Mouse (Mus musculus) Patski (cell line): Measurements from ENCODE around the gene Krtap4-8. TPM values are rescaled to one million over a fixed set of nuclear protein-coding genes. Genes with fewer than 3 reads are reported as not detected.
"Not testable (repeated sequence)": the region's sequence is repeated elsewhere in the genome, so short reads cannot be mapped to it uniquely, and the experiment has no call there.

Source experiments
- ATAC-seq: fragments of 100-300 bp; one replicate; pipeline ENCODE4 v1.8.0; 2021
- CTCF ChIA-PET: fragments of 350-600 bp; sonication (Branson Sonifier 250); formaldehyde crosslinking; loops from one replicate; lab custom pipeline; 2022; ENCODE audit warnings: inconsistent platforms; lab: Charles Lee
- POLR2A ChIA-PET: fragments of 350-600 bp; sonication (Branson Sonifier 250); formaldehyde crosslinking; loops from one replicate; lab custom pipeline; 2022; ENCODE audit warnings: antibody characterized with exemption, inconsistent platforms; lab: Charles Lee
- DNase-seq: peaks from one replicate; pipeline ENCODE4 v3.0.0-alpha.2; 2011; ENCODE audit warnings: low read depth, low spot score
- H3K27me3 ChIP-seq: fragments of 371-371 bp; one replicate; pipeline ENCODE4 v1.5.1; 2021
- CTCF ChIP-seq: fragments of 100-300 bp; IDR thresholded peaks from one replicate; pipeline ENCODE4 v1.5.1; 2021
- in situ Hi-C: fragments of 300-500 bp; cut with MboI; formaldehyde crosslinking; loops from 3 replicates; pipeline ENCODE4 v1.11.1; 2018; ENCODE audit warnings: low pct_unique_long_range_greater_than_20kb, mixed read lengths
- polyA plus RNA-seq: library from polyadenylated mRNA; unstranded; gene quantifications from one replicate; pipeline ENCODE4 v1.2.3, GENCODE M21; 2021

Krtap4-8 gene
- 0.06 TPM for polyA plus RNA-seq

- no peaks in the 10 kb centered on the region for H3K27me3 ChIP-seq
- no peak for TF ChIP-seq CTCF
- CTCF ChIA-PET = no interaction called here
- POLR2A ChIA-PET = no interaction called here
- DNase-seq = no peak
- in situ Hi-C loops = no loop called here
- ATAC-seq = no peak
These were observed at the start of gene Krtap4-8 for GRCm38 (mm10) chr11:99780604-99781003. TSS of gene Krtap4-8 (minus strand) at chr11:99780704.

- POLR2A ChIA-PET, CTCF ChIA-PET: not testable (repeated sequence)
These were observed 35.1 kb upstream of the Krtap4-8 start, which contains the start of gene Gm11564 for GRCm38 (mm10) chr11:99815566-99815965. TSS of gene Gm11564 (minus strand) at chr11:99815666.

GRCm38 (mm10) chr11:99809792-99810191 is 29.3 kb upstream of the Krtap4-8 start, which contains the start of gene Krtap4-13:
TSS of gene Krtap4-13 (minus strand) at chr11:99809892.
- H3K27me3 ChIP-seq, CTCF ChIA-PET, DNase-seq, ATAC-seq, POLR2A ChIA-PET, in situ Hi-C loops: not testable (repeated sequence)

More at GRCm38 (mm10) chr11:99815566-99815965, 35.1 kb upstream of the Krtap4-8 start, which contains the start of gene Gm11564:
- DNase-seq, ATAC-seq, H3K27me3 ChIP-seq, in situ Hi-C loops: not testable (repeated sequence)

- CTCF ChIA-PET, ATAC-seq, POLR2A ChIA-PET, in situ Hi-C loops, H3K27me3 ChIP-seq, DNase-seq: not testable (repeated sequence)
These were observed 23.8 kb upstream of the Krtap4-8 start, which contains the start of gene Gm11554 for GRCm38 (mm10) chr11:99804346-99804745. TSS of gene Gm11554 (minus strand) at chr11:99804446.

- POLR2A ChIA-PET, DNase-seq, H3K27me3 ChIP-seq, ATAC-seq, in situ Hi-C loops, CTCF ChIA-PET: not testable (repeated sequence)
These were observed 18.3 kb upstream of the Krtap4-8 start, which contains the start of gene Gm11569 for GRCm38 (mm10) chr11:99798832-99799231. TSS of gene Gm11569 (minus strand) at chr11:99798932.

- ChIA-PET CTCF (no interaction called here), POLR2A (no interaction called here)
- no peaks in the 10 kb centered on the region for H3K27me3 ChIP-seq
- no peak for TF ChIP-seq CTCF
- DNase-seq = no peak
- ATAC-seq = no peak
- in situ Hi-C loops = no loop called here
These were observed 12.9 kb upstream of the Krtap4-8 start, which contains the start of gene Gm11596 for GRCm38 (mm10) chr11:99793367-99793766. TSS of gene Gm11596 (minus strand) at chr11:99793467.

- ATAC-seq, H3K27me3 ChIP-seq, CTCF ChIA-PET, DNase-seq, in situ Hi-C loops, POLR2A ChIA-PET: not testable (repeated sequence)
These were observed 4.4 kb upstream of the Krtap4-8 start, which contains the start of gene Krtap4-9 for GRCm38 (mm10) chr11:99784900-99785299. TSS of gene Krtap4-9 (plus strand) at chr11:99785200.

- ATAC-seq (no peak), DNase-seq (no peak)
- in situ Hi-C loops = loop anchor here (10.0 kb wide), 1 partner anchor 56 kb away; the partner anchor contains the start of gene 2300003K06Rik
- ChIA-PET CTCF (no interaction called here), POLR2A (no interaction called here)
- no peaks in the 10 kb centered on the region for H3K27me3 ChIP-seq
- TF ChIP-seq CTCF = no peak
These were observed 2.1 kb downstream of the Krtap4-8 start for GRCm38 (mm10) chr11:99778401-99778800.

GRCm38 (mm10) chr11:99772813-99773212 is 7.7 kb downstream of the Krtap4-8 start, which contains the start of gene Gm11595:
TSS of gene Gm11595 (minus strand) at chr11:99772913.
- H3K27me3 ChIP-seq, ATAC-seq, POLR2A ChIA-PET, DNase-seq, CTCF ChIA-PET: not testable (repeated sequence)
- in situ Hi-C loops = loop anchor here (10.0 to 25.0 kb wide), 2 partner anchors 62 to 286 kb away; partner anchors contain the start of genes 2300003K06Rik and Krt23

GRCm38 (mm10) chr11:99768410-99768809 is 12.1 kb downstream of the Krtap4-8 start:
- TF ChIP-seq CTCF = no peak
- ChIA-PET POLR2A (no interaction called here), CTCF (no interaction called here)
- DNase-seq = peak; percentile 68
- in situ Hi-C loops = loop anchor here (5.0 to 25.0 kb wide), 3 partner anchors 76 to 281 kb away; partner anchors contain the start of genes Gm14190, Krt23, Krtap1-4 and Krtap1-5
- no peaks in the 10 kb centered on the region for H3K27me3 ChIP-seq
- peak; percentile 92 for ATAC-seq

GRCm38 (mm10) chr11:99758877-99759276 is 21.6 kb downstream of the Krtap4-8 start:
- no peak for ATAC-seq
- ChIA-PET CTCF (no interaction called here), POLR2A (no interaction called here)
- no peak for TF ChIP-seq CTCF
- no peak for DNase-seq
- H3K27me3 ChIP-seq = no peaks in the 10 kb centered on the region
- in situ Hi-C loops = loop anchor here (25.0 kb wide), 1 partner anchor 272 kb away; the partner anchor contains the start of gene Krt23
